Mouse (Mus musculus) midbrain, embryonic 11.5 days (tissue): ENCODE measurements at regions not wholly inside any gene's neighbourhood (a gene's known extent, or its start where the extent isn't known, plus 50 kb on each side); places are given as distances from the start of the nearest gene placed in this dataset.

Source experiments
- ATAC-seq: fragments of 200-750 bp; cut with Nextera tagmentation; 2 replicates; pipeline ENCODE4 v1.8.0; 2017; ENCODE audit warnings: moderate TSS enrichment, moderate library complexity; ENCODE audit not compliant: low FRiP score
- DNase-seq: peaks from one replicate; pipeline ENCODE4 v3.0.0; 2015; ENCODE audit warnings: low spot score; ENCODE audit errors: missing footprints
- H3K27ac ChIP-seq: fragments of 300-500 bp; sonication (generic); 2 replicates; pipeline ENCODE4 v1.5.1; 2014; ENCODE audit warnings: low read depth, low read length
- H3K27me3 ChIP-seq: fragments of 300-500 bp; sonication (generic); 2 replicates; pipeline ENCODE4 v1.6.1; 2014; ENCODE audit warnings: mild to moderate bottlenecking, low read length, moderate library complexity, mixed read lengths; ENCODE audit not compliant: control insufficient read depth, insufficient read depth
- H3K36me3 ChIP-seq: fragments of 300-500 bp; sonication (generic); 2 replicates; pipeline ENCODE4 v1.6.1; 2014; ENCODE audit warnings: mild to moderate bottlenecking, low read length, moderate library complexity, mixed read lengths; ENCODE audit not compliant: control insufficient read depth, insufficient read depth
- H3K4me1 ChIP-seq: fragments of 300-500 bp; sonication (generic); 2 replicates; pipeline ENCODE4 v1.6.1; 2014; ENCODE audit warnings: low read length; ENCODE audit not compliant: control insufficient read depth, insufficient read depth
- H3K4me2 ChIP-seq: fragments of 300-500 bp; sonication (generic); 2 replicates; pipeline ENCODE4 v1.6.1; 2014; ENCODE audit warnings: mild to moderate bottlenecking, moderate library complexity
- H3K4me3 ChIP-seq: fragments of 300-500 bp; sonication (generic); 2 replicates; pipeline ENCODE4 v1.5.1; 2014; ENCODE audit warnings: low read depth, low read length
- H3K9ac ChIP-seq: fragments of 300-500 bp; sonication (generic); 2 replicates; pipeline ENCODE4 v1.6.1; 2014; ENCODE audit warnings: low read length
- H3K9me3 ChIP-seq: fragments of 300-500 bp; sonication (generic); 2 replicates; pipeline ENCODE4 v1.6.1; 2016; ENCODE audit warnings: low read length; ENCODE audit not compliant: control insufficient read depth
- WGBS: fragments of 180-500 bp; shearing (Covaris S2); extraction: QIAGEN DNeasy Blood & Tissue Kit; methylation state at CpG from one replicate; pipeline ENCODE4 v1.1.7; 2014; 5-methylcytosine and 5-hydroxymethylcytosine counted together

DNA sequence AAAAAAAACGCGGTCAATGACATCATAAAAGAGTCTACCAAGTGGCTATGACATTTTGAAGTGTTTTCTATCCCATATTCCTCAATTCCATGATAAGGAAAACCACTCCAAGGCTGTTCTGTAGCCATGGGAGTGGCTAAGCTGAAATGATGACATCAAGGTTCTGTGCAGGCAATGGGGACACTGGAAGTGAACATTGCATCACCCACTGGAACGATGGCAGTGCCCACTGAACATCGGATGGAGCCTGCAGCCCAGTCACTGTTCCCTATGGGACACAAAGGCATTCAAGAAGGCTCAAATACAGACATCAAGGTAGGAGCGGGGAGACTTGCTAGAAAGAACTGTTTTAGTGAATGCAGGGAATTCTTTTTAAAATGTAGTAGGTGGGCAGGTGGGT is 410.8 kb downstream of the Cd83 start:
- DNase-seq, result peak; percentile 21
- WGBS, result 92% methylated on average over 5 of the region's 5 CpGs

DNA sequence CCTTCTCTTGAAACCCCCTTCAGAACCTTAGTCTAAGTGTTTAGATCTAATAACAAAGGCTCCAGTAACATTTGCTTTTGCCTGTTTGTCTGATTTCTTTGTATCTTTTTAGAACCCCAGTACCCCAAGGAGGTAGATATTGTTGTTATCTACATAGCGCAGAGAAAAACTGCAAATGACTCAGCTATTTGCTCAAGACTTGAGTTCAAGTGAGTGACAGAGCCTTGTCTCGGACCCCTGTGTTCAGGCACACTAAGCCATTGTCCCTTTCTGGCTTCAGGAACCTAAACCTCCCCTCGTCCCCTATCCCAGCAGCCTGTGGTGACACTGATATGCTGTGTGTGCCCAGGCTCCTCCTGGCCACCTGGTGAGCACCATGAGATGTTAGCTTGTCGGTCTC is 421.5 kb downstream of the Cd83 start:
- H3K36me3 ChIP-seq, result no peaks in the 10 kb centered on the region

More for the DNA sequence above, 410.8 kb downstream of the Cd83 start:
- Histone ChIP-seq H3K4me2 (no peak overlapping the region), H3K4me3 (no peak overlapping the region), H3K27me3 (no peaks in the 10 kb centered on the region), H3K4me1 (no peaks in the 10 kb centered on the region), H3K36me3 (no peaks in the 10 kb centered on the region), H3K9me3 (no peaks in the 10 kb centered on the region), H3K9ac (no peak overlapping the region), H3K27ac (no peak overlapping the region)
- no peak for ATAC-seq

DNA sequence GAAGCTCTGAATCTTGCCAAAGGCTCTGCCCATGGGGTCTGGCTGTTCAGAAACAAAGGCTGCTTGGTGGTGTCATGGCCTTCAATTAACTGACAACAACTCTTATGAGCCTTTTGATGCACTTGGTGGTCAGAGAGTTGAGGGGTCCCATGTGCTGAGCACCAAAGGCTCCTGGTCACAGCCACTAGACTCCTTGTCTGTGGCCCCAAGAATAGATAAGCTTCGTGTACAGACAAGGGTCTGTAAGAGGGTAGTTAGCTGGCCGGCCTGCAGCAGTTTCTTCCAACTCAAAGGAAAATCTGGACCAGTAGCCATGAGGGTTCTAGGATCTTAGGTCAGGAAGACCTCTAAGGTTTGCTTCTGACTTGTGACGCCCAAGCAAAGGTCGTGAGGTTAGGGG is 421.9 kb downstream of the Cd83 start:
- Histone ChIP-seq H3K4me1 (peaks cover 12% of the 10 kb centered on the region), H3K27me3 (peaks cover 5% of the 10 kb centered on the region), H3K9ac (no peak overlapping the region), H3K4me2 (no peak overlapping the region), H3K9me3 (no peaks in the 10 kb centered on the region), H3K27ac (no peak overlapping the region), H3K36me3 (no peaks in the 10 kb centered on the region), H3K4me3 (no peak overlapping the region)
- DNase-seq (no peak), ATAC-seq (no peak)
- WGBS, result 88% methylated on average over 4 of the region's 4 CpGs

More for the DNA sequence above, 421.5 kb downstream of the Cd83 start:
- Histone ChIP-seq H3K9ac (no peak overlapping the region), H3K9me3 (no peaks in the 10 kb centered on the region), H3K27me3 (peaks cover 5% of the 10 kb centered on the region), H3K4me2 (no peak overlapping the region), H3K4me1 (peaks cover 12% of the 10 kb centered on the region), H3K4me3 (no peak overlapping the region), H3K27ac (no peak overlapping the region)
- 60% methylated on average over 4 of the region's 4 CpGs for WGBS
- ATAC-seq (no peak), DNase-seq (no peak)

DNA sequence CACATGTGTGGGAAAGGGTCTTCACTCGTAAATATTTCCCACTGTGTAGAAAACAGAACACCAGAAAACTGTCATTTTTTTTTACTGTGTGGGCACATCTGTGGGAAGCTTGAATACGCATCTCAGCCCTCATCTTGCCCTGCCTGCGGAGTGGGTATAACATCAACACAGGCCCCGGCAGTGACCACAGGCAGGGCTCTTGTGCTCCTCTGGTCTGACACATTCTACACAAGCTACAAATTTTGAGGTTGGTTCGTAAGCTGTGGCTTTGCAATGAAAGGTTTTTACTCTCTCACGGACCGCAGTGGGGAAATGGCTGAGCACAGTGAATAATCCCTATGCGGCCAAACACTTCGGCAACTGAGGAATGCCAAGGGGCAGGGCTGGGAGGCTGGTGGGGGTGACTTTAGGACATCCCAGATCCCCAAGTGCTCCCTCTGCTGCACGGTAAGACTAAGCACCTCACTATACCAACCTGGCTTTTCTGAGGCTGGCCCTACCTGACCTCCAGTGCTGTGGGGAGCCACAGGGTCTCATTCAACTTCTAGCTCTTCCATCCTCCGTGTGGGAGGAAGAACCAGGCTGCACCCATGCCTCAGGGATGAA is 422.9 kb downstream of the Cd83 start:
- Histone ChIP-seq H3K4me3 (no peak overlapping the region), H3K4me2 (no peak overlapping the region), H3K9me3 (no peaks in the 10 kb centered on the region), H3K9ac (no peak overlapping the region), H3K27me3 (peaks cover 5% of the 10 kb centered on the region), H3K4me1 (peaks cover 12% of the 10 kb centered on the region), H3K27ac (no peak overlapping the region), H3K36me3 (no peaks in the 10 kb centered on the region)
- 66% methylated on average over 11 of the region's 11 CpGs for WGBS
- DNase-seq (no peak), ATAC-seq (no peak)

DNA sequence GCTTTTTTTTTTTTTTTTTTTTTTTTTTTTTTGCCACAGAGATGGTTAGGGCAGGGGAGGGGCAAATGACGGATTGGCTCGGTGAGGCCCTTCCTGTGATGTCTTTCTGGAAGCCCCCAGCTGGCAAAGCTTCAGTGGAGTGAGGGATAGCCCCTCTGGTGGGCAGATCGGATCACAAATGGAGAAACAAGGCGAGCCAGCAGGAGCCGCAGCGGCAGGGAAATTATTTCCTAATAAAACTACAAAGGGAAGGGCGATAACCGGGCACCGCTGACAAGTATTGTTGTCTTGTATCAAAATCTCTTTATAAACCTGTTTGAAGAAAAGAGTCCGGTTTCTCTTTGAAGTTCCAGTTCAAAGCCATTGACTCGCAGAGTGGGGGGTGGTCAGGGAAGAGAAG is 424.5 kb downstream of the Cd83 start:
- Histone ChIP-seq H3K27me3 (peaks cover 5% of the 10 kb centered on the region), H3K9me3 (no peaks in the 10 kb centered on the region), H3K4me3 (no peak overlapping the region), H3K27ac (no peak overlapping the region), H3K9ac (0 out of 2 replicates have a peak overlapping the region, but pooled peaks have one; percentile 20), H3K4me2 (peak overlapping the region; percentile 30), H3K36me3 (no peaks in the 10 kb centered on the region), H3K4me1 (peaks cover 12% of the 10 kb centered on the region)
- 10% methylated on average over 11 of the region's 11 CpGs for WGBS
- DNase-seq (no peak), ATAC-seq (no peak)

DNA sequence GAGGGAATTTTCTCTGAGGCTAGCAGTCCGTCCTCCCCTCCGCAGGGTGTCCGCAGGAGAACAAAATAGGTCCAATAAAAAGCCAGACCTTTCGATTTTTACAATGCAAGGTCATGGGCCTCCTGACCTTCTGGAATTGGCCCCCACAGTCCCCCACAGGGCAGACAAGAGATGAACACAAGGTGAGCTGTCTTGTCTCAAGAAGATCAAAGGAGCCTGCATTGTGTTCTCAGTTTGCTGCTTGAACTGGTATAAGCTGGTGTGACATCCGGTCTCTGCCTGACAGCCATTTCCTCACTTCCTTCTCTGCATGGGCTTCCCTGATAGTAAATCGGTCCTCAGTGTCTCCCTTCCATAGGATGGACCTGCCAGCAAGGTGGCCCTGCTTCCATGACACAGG is 425.5 kb downstream of the Cd83 start:
- peaks cover 17% of the 10 kb centered on the region for H3K4me1 ChIP-seq
- WGBS, result 21% methylated on average over 6 of the region's 6 CpGs
- peak; percentile 87 for DNase-seq

DNA sequence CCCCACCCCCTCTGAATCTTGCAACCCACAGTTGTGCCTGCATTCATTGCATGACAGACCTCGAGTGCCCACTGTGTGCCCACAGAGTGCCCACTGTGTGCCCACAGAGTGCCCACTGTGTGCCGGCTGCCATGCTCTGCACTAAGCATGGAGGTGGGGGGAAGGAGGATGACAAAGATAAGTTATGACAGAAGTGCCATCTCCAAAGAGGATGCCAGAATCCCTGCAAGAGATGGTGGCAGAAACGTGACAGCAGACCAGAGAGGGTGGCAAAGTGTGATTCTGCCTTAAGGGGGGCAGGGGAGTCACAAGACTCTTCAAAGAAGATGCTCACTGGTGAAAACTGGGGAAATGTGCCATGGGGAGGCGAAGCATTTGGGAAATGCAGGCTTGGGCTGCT is 427.8 kb downstream of the Cd83 start:
- 79% methylated on average over 4 of the region's 4 CpGs for WGBS
- ATAC-seq, result no peak

More for the DNA sequence above, 425.5 kb downstream of the Cd83 start:
- Histone ChIP-seq H3K4me2 (no peak overlapping the region), H3K9ac (no peak overlapping the region), H3K36me3 (no peaks in the 10 kb centered on the region), H3K27me3 (peaks cover 5% of the 10 kb centered on the region), H3K9me3 (no peaks in the 10 kb centered on the region), H3K27ac (no peak overlapping the region), H3K4me3 (no peak overlapping the region)
- no peak for ATAC-seq

DNA sequence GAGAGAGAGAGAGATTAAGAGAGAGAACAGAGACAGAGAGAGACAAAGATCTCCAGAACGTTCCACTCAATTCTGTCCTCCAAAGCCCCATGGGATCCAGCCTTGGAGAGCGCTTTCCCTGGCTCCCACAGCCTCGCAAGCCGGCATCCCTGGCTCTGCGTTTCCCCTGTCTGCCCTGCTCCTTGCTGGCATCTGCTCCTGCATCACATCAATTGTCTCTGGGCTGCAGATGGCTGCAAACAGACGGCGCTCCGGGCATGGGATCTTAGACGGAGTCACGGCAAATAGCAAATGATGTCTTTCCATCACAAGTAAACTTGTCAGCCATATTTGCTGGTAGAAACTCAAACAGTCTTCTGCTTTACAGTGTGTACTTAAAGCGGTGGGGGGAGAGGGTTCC is 428.4 kb downstream of the Cd83 start:
- no peak overlapping the region for H3K4me2 ChIP-seq
- H3K27me3 ChIP-seq, result peaks cover 1% of the 10 kb centered on the region; the same call in 1 of the 2 replicates
- no peak overlapping the region for H3K9ac ChIP-seq
- H3K27ac ChIP-seq, result no peak overlapping the region
- DNase-seq (no peak), ATAC-seq (no peak)
- no peak overlapping the region for H3K4me3 ChIP-seq
- H3K36me3 ChIP-seq, result no peaks in the 10 kb centered on the region
- 68% methylated on average over 11 of the region's 11 CpGs for WGBS
- no peaks in the 10 kb centered on the region for H3K9me3 ChIP-seq
- H3K4me1 ChIP-seq, result peaks cover 17% of the 10 kb centered on the region

More for the DNA sequence above, 427.8 kb downstream of the Cd83 start:
- H3K27me3 ChIP-seq, result peaks cover 5% of the 10 kb centered on the region
- no peak for DNase-seq
- H3K27ac ChIP-seq, result no peak overlapping the region
- H3K9ac ChIP-seq, result no peak overlapping the region
- H3K4me3 ChIP-seq, result no peak overlapping the region
- no peaks in the 10 kb centered on the region for H3K36me3 ChIP-seq
- H3K9me3 ChIP-seq, result no peaks in the 10 kb centered on the region
- H3K4me2 ChIP-seq, result no peak overlapping the region
- H3K4me1 ChIP-seq, result peaks cover 17% of the 10 kb centered on the region

DNA sequence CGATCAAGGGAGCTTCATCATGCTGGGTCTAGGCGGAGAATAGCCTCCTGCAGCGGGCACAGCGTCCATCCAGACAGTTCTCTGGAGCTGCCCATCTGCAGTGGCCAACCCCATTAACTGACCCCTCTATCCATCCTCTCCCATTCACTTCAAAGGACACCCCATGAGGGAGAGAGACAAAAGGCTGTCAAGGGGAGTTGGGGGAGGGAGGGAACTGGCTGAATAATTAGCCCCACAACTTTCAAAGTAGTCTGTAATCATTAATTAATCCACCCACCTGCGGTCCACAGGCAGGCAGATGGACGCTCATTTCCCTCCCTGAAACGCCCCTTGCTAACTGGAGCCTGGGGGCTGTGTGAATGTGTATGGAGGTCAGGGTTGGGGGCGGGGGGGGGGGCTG is 433.7 kb downstream of the Cd83 start:
- no peak overlapping the region for H3K9ac ChIP-seq
- H3K4me2 ChIP-seq, result no peak overlapping the region
- H3K9me3 ChIP-seq, result no peaks in the 10 kb centered on the region
- H3K4me3 ChIP-seq, result no peak overlapping the region
- H3K27ac ChIP-seq, result no peak overlapping the region
- 8% methylated on average over 8 of the region's 8 CpGs for WGBS
- H3K4me1 ChIP-seq, result peaks cover 21% of the 10 kb centered on the region
- no peaks in the 10 kb centered on the region for H3K27me3 ChIP-seq
- peak; percentile 33; the same call in 1 of the 2 replicates for ATAC-seq
- H3K36me3 ChIP-seq, result no peaks in the 10 kb centered on the region
- no peak for DNase-seq
